Comparison of ENCODE assay signal across 8 mouse cellular contexts in the genomic region with DNA sequence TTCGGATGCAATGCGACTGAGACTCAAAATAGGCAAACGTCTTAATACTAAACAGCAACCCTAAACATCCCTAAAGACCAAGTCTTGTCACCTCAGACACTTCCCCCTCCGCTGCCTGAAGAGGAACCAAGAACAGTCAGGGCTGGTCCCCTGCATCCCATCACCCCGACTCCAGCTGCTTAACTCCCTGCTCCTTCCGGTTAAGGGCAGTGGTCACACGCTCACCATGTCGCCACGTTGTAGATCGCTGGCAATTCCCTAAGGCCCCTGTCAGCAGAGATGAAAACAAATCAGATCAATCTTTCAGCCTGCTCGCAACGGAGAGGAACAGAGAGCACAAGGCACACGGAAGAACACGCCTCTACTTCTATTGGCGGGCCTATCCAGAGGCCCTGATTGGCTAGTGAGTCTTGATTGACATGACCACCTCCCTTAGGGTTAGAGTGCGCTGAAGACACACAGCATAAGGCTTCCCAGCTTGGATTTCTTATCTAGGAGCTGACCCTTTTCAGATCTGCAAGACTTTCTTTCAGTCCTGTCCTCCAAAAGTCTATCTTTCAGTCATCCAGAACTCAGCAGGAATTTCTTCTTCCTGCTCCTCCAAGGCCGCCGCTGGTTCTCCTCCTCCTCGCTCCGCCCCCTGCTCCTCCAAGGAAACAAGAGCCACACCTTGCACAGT.
DNase-seq lines count a peak whose midpoint lies in the region; ATAC-seq and TF ChIP-seq lines count a peak whose summit lies in the region.
"Not testable (repeated sequence)": the region's sequence is repeated elsewhere in the genome, so short reads cannot be mapped to it uniquely, and the experiment has no call there.

No protein-coding gene starts in this region.

- peaks cover 15% of the 10 kb centered on the region for H3K36me3 ChIP-seq in heart, embryonic 10.5 days
- peaks cover 29% of the 10 kb centered on the region; the same call in 1 of the 2 replicates for H3K36me3 ChIP-seq in limb, embryonic 12.5 days
- peaks cover 14% of the 10 kb centered on the region for H3K36me3 ChIP-seq in midbrain, embryonic 13.5 days
- H3K36me3 ChIP-seq in small intestine, adult 2 months (ENCODE audit: control insufficient read depth, insufficient read depth, low read length), result not testable (repeated sequence)

- peak overlapping the region; percentile 54 for H3K4me2 ChIP-seq in limb, embryonic 12.5 days
- peak overlapping the region; percentile 55 for H3K4me2 ChIP-seq in midbrain, embryonic 13.5 days (replicated peaks)

- WGBS in heart, embryonic 10.5 days, result 2% methylated on average over 20 of the region's 20 CpGs
- 1% methylated on average over 20 of the region's 20 CpGs for WGBS in limb, embryonic 12.5 days
- WGBS in midbrain, embryonic 13.5 days, result 2% methylated on average over 20 of the region's 20 CpGs
- WGBS in small intestine, adult 2 months, result under 1% methylated on average over 20 of the region's 20 CpGs

- peak; percentile 91 for ATAC-seq in erythroblast, adult 5-6 weeks (replicated peaks; ENCODE audit: low FRiP score, poor library complexity, severe bottlenecking)
- peak; percentile 96 for ATAC-seq in limb, embryonic 12.5 days (ENCODE audit: insufficient number of reproducible peaks, insufficient read depth, low FRiP score, low TSS enrichment, low read depth)
- peak; percentile 100 for ATAC-seq in midbrain, embryonic 13.5 days

- not testable (repeated sequence) for H3K27me3 ChIP-seq in heart, embryonic 10.5 days (ENCODE audit: insufficient read depth, poor library complexity, severe bottlenecking); limb, embryonic 12.5 days; midbrain, embryonic 13.5 days; small intestine, adult 2 months (ENCODE audit: control insufficient read depth, insufficient read depth, low read length)

- not testable (repeated sequence) for TF ChIP-seq POLR2A in brain, embryonic 14.5 days (IDR thresholded peaks at IDR 0.05; ENCODE audit: borderline replicate concordance, extremely low read depth, insufficient read depth, insufficient read length, poor library complexity, severe bottlenecking); small intestine, adult 2 months (IDR thresholded peaks at IDR 0.05; ENCODE audit: low read depth, low read length)

- peak; percentile 82 for DNase-seq in A20 (ENCODE audit: low read depth, low spot score)
- peak; percentile 74 for DNase-seq in brain, embryonic 14.5 days (ENCODE audit: low read depth)
- peak; percentile 77 for DNase-seq in heart, embryonic 10.5 days (ENCODE audit: low spot score)
- peak; percentile 64 for DNase-seq in kidney, adult 9 months

- H3K4me1 ChIP-seq in heart, embryonic 10.5 days; limb, embryonic 12.5 days (replicated peaks); midbrain, embryonic 13.5 days (replicated peaks); small intestine, adult 2 months (ENCODE audit: control insufficient read depth, insufficient read depth, insufficient read length, low read length): not testable (repeated sequence)

- peak overlapping the region; percentile 67; the same call in 1 of the 2 replicates for H3K27ac ChIP-seq in heart, embryonic 10.5 days
- not testable (repeated sequence) for H3K27ac ChIP-seq in limb, embryonic 12.5 days
- H3K27ac ChIP-seq in midbrain, embryonic 13.5 days, result peak overlapping the region; percentile 64
- peak overlapping the region; percentile 53 for H3K27ac ChIP-seq in small intestine, adult 2 months (ENCODE audit: insufficient read depth, low read depth, low read length)

- peak overlapping the region; percentile 60 for H3K4me3 ChIP-seq in heart, embryonic 10.5 days
- H3K4me3 ChIP-seq in limb, embryonic 12.5 days (replicated peaks), result peak overlapping the region; percentile 47
- H3K4me3 ChIP-seq in midbrain, embryonic 13.5 days (replicated peaks), result peak overlapping the region; percentile 50
- H3K4me3 ChIP-seq in small intestine, adult 2 months (ENCODE audit: low read depth, low read length), result peak overlapping the region; percentile 69

- H3K9ac ChIP-seq in limb, embryonic 12.5 days (replicated peaks), result peak overlapping the region; percentile 59
- peak overlapping the region; percentile 62 for H3K9ac ChIP-seq in midbrain, embryonic 13.5 days (replicated peaks)

- not testable (repeated sequence) for H3K9me3 ChIP-seq in heart, embryonic 10.5 days
- H3K9me3 ChIP-seq in limb, embryonic 12.5 days, result peaks cover 27% of the 10 kb centered on the region; the same call in 1 of the 2 replicates
- peaks cover 20% of the 10 kb centered on the region for H3K9me3 ChIP-seq in midbrain, embryonic 13.5 days

- not testable (repeated sequence) for TF ChIP-seq CTCF in brain, embryonic 14.5 days (IDR thresholded peaks at IDR 0.05; ENCODE audit: borderline replicate concordance, extremely low read depth, insufficient read depth, insufficient read length); small intestine, adult 2 months (IDR thresholded peaks at IDR 0.05; ENCODE audit: extremely low read depth, insufficient read length, insufficient replicate concordance, low read depth, low read length)
